Mouse (Mus musculus) hindbrain, embryonic 12.5 days (tissue): ENCODE results near the gene Tmem98. TPM values are rescaled to one million over a fixed set of nuclear protein-coding genes. Genes with fewer than 3 reads are reported as not detected.

Experiments used
- ATAC-seq: fragments of 200-750 bp; cut with Nextera tagmentation; 2 replicates; pipeline ENCODE4 v1.8.0; 2017; ENCODE audit warnings: moderate TSS enrichment; ENCODE audit not compliant: low FRiP score
- H3K27ac ChIP-seq: fragments of 300-500 bp; sonication (generic); 2 replicates; pipeline ENCODE4 v1.5.1; 2016; ENCODE audit warnings: mild to moderate bottlenecking
- H3K27me3 ChIP-seq: fragments of 300-500 bp; sonication (generic); 2 replicates; pipeline ENCODE4 v1.6.1; 2016; ENCODE audit warnings: mild to moderate bottlenecking
- H3K36me3 ChIP-seq: fragments of 300-500 bp; sonication (generic); 2 replicates; pipeline ENCODE4 v1.6.1; 2016; ENCODE audit warnings: mild to moderate bottlenecking
- H3K4me1 ChIP-seq: fragments of 300-500 bp; sonication (generic); 2 replicates; pipeline ENCODE4 v1.6.1; 2016
- H3K4me2 ChIP-seq: fragments of 300-500 bp; sonication (generic); replicated peaks from 2 replicates; pipeline ENCODE4 v1.6.1; 2016; ENCODE audit warnings: mild to moderate bottlenecking
- H3K4me3 ChIP-seq: fragments of 300-500 bp; sonication (generic); 2 replicates; pipeline ENCODE4 v1.5.1; 2016; ENCODE audit warnings: mild to moderate bottlenecking
- H3K9ac ChIP-seq: fragments of 300-500 bp; sonication (generic); 2 replicates; pipeline ENCODE4 v1.6.1; 2016; ENCODE audit warnings: mild to moderate bottlenecking, moderate library complexity
- H3K9me3 ChIP-seq: fragments of 300-500 bp; sonication (generic); replicated peaks from 2 replicates; pipeline ENCODE4 v1.6.1; 2016; ENCODE audit warnings: mild to moderate bottlenecking
- WGBS: fragments of 180-500 bp; shearing (Covaris S2); methylation state at CpG from one replicate; pipeline ENCODE4 v1.1.7; 2016; 5-methylcytosine and 5-hydroxymethylcytosine counted together
- polyA plus RNA-seq: library from polyadenylated mRNA; unstranded; fragments of >200 nt; fragmentation: Nextera tagmentation; extraction: Ambion mirVana; gene quantifications from 2 replicates; pipeline ENCODE4 v1.2.1, GENCODE M21; 2016

The Tmem98 gene
- polyA plus RNA-seq, 1 experiment from 2014 or later = 67.4 TPM

DNA sequence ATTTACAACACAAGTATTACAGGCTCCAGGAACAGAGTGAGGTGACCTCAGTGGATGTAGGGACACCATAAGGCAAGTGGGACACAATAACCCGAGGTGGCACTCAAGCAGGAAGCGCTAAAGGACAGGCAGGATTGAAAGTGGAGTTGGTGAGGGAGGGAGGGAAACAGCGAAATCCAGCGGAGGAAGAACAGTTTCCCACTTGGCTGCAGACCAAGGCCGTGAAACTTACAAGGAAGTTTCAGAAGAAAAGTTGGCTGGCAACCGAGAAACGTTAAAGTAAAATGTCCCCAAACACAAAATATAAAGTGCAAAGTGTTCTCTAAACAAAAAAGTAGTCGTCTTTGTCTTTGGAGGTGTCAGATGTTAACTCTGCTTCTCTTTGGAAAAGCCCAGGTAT is 14.5 kb upstream of the Tmem98 start:
- no peak overlapping the region for H3K27ac ChIP-seq
- no peaks in the 10 kb centered on the region for H3K27me3 ChIP-seq
- no peaks in the 10 kb centered on the region for H3K36me3 ChIP-seq
- no peak for ATAC-seq
- H3K4me1 ChIP-seq = no peaks in the 10 kb centered on the region
- H3K9me3 ChIP-seq = no peaks in the 10 kb centered on the region
- H3K4me2 ChIP-seq = no peak overlapping the region
- no peak overlapping the region for H3K4me3 ChIP-seq
- WGBS = 77% methylated on average over 8 of the region's 8 CpGs
- H3K9ac ChIP-seq = no peak overlapping the region

DNA sequence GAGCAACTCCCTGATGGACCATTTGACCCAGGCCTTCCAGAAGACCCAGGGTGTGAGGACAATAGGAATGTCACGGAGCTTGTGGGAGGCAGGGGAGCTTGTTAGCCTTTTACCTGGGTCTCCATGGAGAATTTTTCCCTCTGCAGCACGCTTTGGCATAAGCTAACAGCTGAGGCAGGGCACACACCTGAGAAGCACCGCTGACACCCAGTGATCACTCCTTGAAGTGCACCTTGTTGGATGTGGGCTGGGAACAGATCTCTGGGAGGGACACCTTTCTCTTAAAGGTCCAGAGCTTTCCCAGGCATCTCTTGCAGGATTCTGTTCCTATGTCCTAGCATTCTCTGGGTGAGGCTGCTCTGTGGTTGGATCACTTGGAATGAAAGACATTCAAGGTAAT is 10.0 kb upstream of the Tmem98 start:
- H3K27me3 ChIP-seq = no peaks in the 10 kb centered on the region
- no peak overlapping the region for H3K4me2 ChIP-seq
- H3K27ac ChIP-seq = no peak overlapping the region
- H3K9me3 ChIP-seq = no peaks in the 10 kb centered on the region
- no peak overlapping the region for H3K4me3 ChIP-seq
- 46% methylated on average over 3 of the region's 3 CpGs for WGBS
- no peak overlapping the region for H3K9ac ChIP-seq
- no peak for ATAC-seq
- no peaks in the 10 kb centered on the region for H3K36me3 ChIP-seq
- H3K4me1 ChIP-seq = no peaks in the 10 kb centered on the region

GRCm38 (mm10) chr11:80802706-80803105 is 7.3 kb upstream of the Tmem98 start:
- Histone ChIP-seq H3K4me3 (no peak overlapping the region), H3K9ac (no peak overlapping the region), H3K9me3 (no peaks in the 10 kb centered on the region), H3K4me1 (no peaks in the 10 kb centered on the region), H3K27me3 (no peaks in the 10 kb centered on the region), H3K27ac (no peak overlapping the region), H3K4me2 (no peak overlapping the region), H3K36me3 (no peaks in the 10 kb centered on the region)
- no peak for ATAC-seq
- 56% methylated on average over 3 of the region's 3 CpGs for WGBS

GRCm38 (mm10) chr11:80808551-80809070 is 1.4 kb upstream of the Tmem98 start:
- Histone ChIP-seq H3K4me1 (peaks cover 19% of the 10 kb centered on the region), H3K4me3 (no peak overlapping the region), H3K36me3 (0 out of 2 replicates have a peak, but pooled peaks cover 13% of the 10 kb centered on the region), H3K9me3 (no peaks in the 10 kb centered on the region), H3K27ac (no peak overlapping the region), H3K9ac (no peak overlapping the region), H3K4me2 (no peak overlapping the region), H3K27me3 (no peaks in the 10 kb centered on the region)
- no peak for ATAC-seq
- WGBS = 66% methylated on average over 6 of the region's 6 CpGs

DNA sequence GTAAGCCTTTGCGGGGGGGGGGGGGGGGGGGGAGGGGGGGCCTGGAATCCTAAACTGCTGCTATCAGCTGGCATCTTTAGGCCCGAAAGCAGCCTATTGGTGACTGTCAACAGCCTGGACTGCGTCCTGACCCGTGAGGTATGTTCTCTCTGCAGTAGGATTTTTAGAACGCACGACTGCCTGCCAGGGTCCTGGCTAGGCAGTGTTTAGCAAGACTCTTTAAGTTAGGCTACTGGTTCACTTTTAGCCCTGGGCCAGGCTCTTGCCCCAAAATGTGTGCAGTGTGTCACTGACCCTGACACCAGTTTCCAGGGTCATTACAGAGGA is 346 bp upstream of the Tmem98 start:
- H3K27ac ChIP-seq = peak overlapping the region; percentile 66; the same call in 1 of the 2 replicates
- H3K4me3 ChIP-seq = peak overlapping the region; percentile 48; the same call in 1 of the 2 replicates
- peaks cover 24% of the 10 kb centered on the region; the same call in 1 of the 2 replicates for H3K36me3 ChIP-seq
- peak overlapping the region; percentile 72 for H3K9ac ChIP-seq
- no peaks in the 10 kb centered on the region for H3K9me3 ChIP-seq
- ATAC-seq = 0 out of 2 replicates have a peak, but pooled peaks have one; percentile 24
- 31% methylated on average over 5 of the region's 6 CpGs for WGBS
- H3K4me2 ChIP-seq = peak overlapping the region; percentile 89
- peaks cover 19% of the 10 kb centered on the region for H3K4me1 ChIP-seq
- H3K27me3 ChIP-seq = no peaks in the 10 kb centered on the region

- no peaks in the 10 kb centered on the region for H3K9me3 ChIP-seq
- H3K36me3 ChIP-seq = peaks cover 35% of the 10 kb centered on the region; the same call in 1 of the 2 replicates
- no peak overlapping the region for H3K27ac ChIP-seq
- peak overlapping the region; percentile 48 for H3K4me3 ChIP-seq
- H3K27me3 ChIP-seq = no peaks in the 10 kb centered on the region
- peak overlapping the region; percentile 72 for H3K9ac ChIP-seq
- H3K4me2 ChIP-seq = peak overlapping the region; percentile 89
- H3K4me1 ChIP-seq = peaks cover 19% of the 10 kb centered on the region
- WGBS = 24% methylated on average over 5 of the region's 5 CpGs
- ATAC-seq = no peak
These were observed 1.2 kb downstream of the Tmem98 start for GRCm38 (mm10) chr11:80811156-80811555.

GRCm38 (mm10) chr11:80815354-80815753 is 5.4 kb downstream of the Tmem98 start:
- WGBS = 85% methylated on average over 7 of the region's 7 CpGs

GRCm38 (mm10) chr11:80818060-80818697 is 8.2 kb downstream of the Tmem98 start:
- 39% methylated on average over 11 of the region's 11 CpGs for WGBS
- H3K36me3 ChIP-seq = peaks cover 50% of the 10 kb centered on the region
- ATAC-seq = peak; percentile 35; the same call in 1 of the 2 replicates

More at GRCm38 (mm10) chr11:80815354-80815753, 5.4 kb downstream of the Tmem98 start:
- Histone ChIP-seq H3K27ac (no peak overlapping the region), H3K4me3 (no peak overlapping the region), H3K4me2 (no peak overlapping the region), H3K36me3 (peaks cover 43% of the 10 kb centered on the region), H3K27me3 (no peaks in the 10 kb centered on the region), H3K9ac (no peak overlapping the region), H3K4me1 (peaks cover 32% of the 10 kb centered on the region), H3K9me3 (no peaks in the 10 kb centered on the region)
- no peak for ATAC-seq

GRCm38 (mm10) chr11:80820085-80820484 is 10.1 kb downstream of the Tmem98 start:
- Histone ChIP-seq H3K36me3 (peaks cover 31% of the 10 kb centered on the region), H3K27me3 (no peaks in the 10 kb centered on the region), H3K4me2 (no peak overlapping the region), H3K9me3 (no peaks in the 10 kb centered on the region), H3K27ac (no peak overlapping the region), H3K4me3 (no peak overlapping the region), H3K4me1 (peaks cover 13% of the 10 kb centered on the region; the same call in 1 of the 2 replicates), H3K9ac (no peak overlapping the region)
- WGBS = 87% methylated on average over 3 of the region's 3 CpGs
- no peak for ATAC-seq

More at GRCm38 (mm10) chr11:80818060-80818697, 8.2 kb downstream of the Tmem98 start:
- no peak overlapping the region for H3K27ac ChIP-seq
- peaks cover 13% of the 10 kb centered on the region; the same call in 1 of the 2 replicates for H3K4me1 ChIP-seq
- no peak overlapping the region for H3K4me3 ChIP-seq
- no peak overlapping the region for H3K9ac ChIP-seq
- H3K4me2 ChIP-seq = no peak overlapping the region
- no peaks in the 10 kb centered on the region for H3K27me3 ChIP-seq
- H3K9me3 ChIP-seq = no peaks in the 10 kb centered on the region

GRCm38 (mm10) chr11:80821296-80821695 is 11.3 kb downstream of the Tmem98 start:
- 64% methylated on average over 14 of the region's 14 CpGs for WGBS
- Histone ChIP-seq H3K27me3 (no peaks in the 10 kb centered on the region), H3K4me3 (no peak overlapping the region), H3K27ac (no peak overlapping the region), H3K36me3 (peaks cover 24% of the 10 kb centered on the region), H3K4me1 (peaks cover 13% of the 10 kb centered on the region; the same call in 1 of the 2 replicates), H3K9me3 (no peaks in the 10 kb centered on the region), H3K4me2 (no peak overlapping the region), H3K9ac (no peak overlapping the region)
- ATAC-seq = no peak

DNA sequence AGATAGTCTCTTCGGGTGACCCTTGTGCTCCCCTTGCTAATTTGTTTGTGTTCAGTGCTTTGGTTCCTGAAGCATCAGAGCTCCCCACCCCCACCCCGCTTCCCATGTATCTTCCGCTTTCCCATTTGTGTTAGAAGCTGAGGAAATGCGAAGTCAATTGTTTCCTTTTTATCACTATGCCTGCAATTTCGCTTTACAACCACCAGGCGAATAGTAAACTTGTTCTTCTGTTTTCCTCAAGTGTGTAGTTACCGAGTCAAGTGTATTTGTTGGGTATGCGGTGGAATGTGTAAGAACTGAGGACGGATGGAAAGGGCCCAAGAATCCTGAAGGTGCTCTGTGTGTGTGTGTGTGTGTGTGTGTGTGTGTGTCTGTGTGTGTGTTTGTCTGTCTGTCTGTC is 11.8 kb downstream of the Tmem98 start:
- Histone ChIP-seq H3K9ac (no peak overlapping the region), H3K36me3 (peaks cover 24% of the 10 kb centered on the region), H3K27me3 (no peaks in the 10 kb centered on the region), H3K4me3 (no peak overlapping the region), H3K4me2 (no peak overlapping the region), H3K27ac (no peak overlapping the region), H3K4me1 (peaks cover 13% of the 10 kb centered on the region; the same call in 1 of the 2 replicates), H3K9me3 (no peaks in the 10 kb centered on the region)
- no peak for ATAC-seq
- WGBS = 89% methylated on average over 9 of the region's 9 CpGs

DNA sequence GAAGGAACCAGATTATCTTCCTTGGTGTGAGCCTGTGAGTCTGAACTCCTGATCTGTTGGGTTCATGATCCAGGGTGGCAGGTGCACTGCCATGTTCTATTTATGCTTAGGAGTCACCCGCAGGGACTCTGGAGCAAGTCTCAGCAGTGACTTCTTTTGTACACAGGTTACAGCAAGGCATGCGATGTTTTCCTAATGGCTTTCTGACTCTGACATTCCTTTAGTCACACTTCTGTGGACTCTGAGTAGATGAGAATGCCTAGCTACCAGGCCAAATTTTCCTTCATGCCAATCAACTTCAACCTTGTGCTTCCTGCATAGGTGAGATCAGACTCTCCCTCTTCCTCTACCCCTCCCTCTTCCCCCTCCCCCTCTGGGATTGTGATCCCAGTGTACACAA is 25.4 kb downstream of the Tmem98 start:
- no peak overlapping the region for H3K27ac ChIP-seq
- no peaks in the 10 kb centered on the region for H3K9me3 ChIP-seq
- no peaks in the 10 kb centered on the region for H3K27me3 ChIP-seq
- peaks cover 9% of the 10 kb centered on the region for H3K4me1 ChIP-seq
- no peak for ATAC-seq
- H3K9ac ChIP-seq = no peak overlapping the region
- no peaks in the 10 kb centered on the region for H3K36me3 ChIP-seq
- 74% methylated on average over 2 of the region's 2 CpGs for WGBS
- H3K4me3 ChIP-seq = no peak overlapping the region
- H3K4me2 ChIP-seq = no peak overlapping the region

DNA sequence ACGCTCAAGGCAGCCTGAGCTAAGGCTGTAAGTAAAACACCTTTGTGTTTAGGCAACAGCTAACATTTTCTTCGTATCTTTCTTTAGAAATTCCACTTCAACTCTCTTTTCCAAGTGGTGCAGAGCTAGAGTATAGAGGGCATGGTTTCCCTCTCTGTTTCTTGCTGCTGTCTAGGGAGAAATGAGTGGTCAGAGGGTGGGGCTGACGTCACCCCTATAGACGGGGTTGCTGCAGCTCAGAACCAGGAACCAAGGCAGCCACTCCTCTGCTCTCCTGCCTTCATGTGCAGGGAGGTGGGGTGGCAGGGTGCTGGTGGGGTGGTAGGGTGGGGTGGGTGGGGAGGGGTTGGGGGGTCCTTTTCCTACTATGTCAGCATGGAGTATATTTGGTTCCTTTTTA is 25.9 kb downstream of the Tmem98 start:
- Histone ChIP-seq H3K9ac (no peak overlapping the region), H3K27me3 (no peaks in the 10 kb centered on the region), H3K36me3 (no peaks in the 10 kb centered on the region), H3K27ac (no peak overlapping the region), H3K4me3 (no peak overlapping the region), H3K9me3 (no peaks in the 10 kb centered on the region), H3K4me1 (peaks cover 9% of the 10 kb centered on the region), H3K4me2 (no peak overlapping the region)
- WGBS = 81% methylated on average over 4 of the region's 4 CpGs
- no peak for ATAC-seq
